Mouse (Mus musculus) liver, adult 2 months (tissue): ENCODE data around the gene Tmem132d. TPM values are rescaled to one million over a fixed set of nuclear protein-coding genes. Genes with fewer than 3 reads are reported as not detected.

ENCODE experiments used
- DNase-seq: peaks from one replicate; pipeline ENCODE4 v3.0.0-alpha.2; 2011; ENCODE audit warnings: low read depth, low spot score; ENCODE audit errors: extremely low read depth
- H3K27ac ChIP-seq: fragments of 200-500 bp; replicated peaks from 2 replicates; pipeline ENCODE4 v1.5.1; 2012; ENCODE audit warnings: low read depth, mild to moderate bottlenecking, control low read depth, inconsistent platforms, low read length; ENCODE audit not compliant: insufficient read depth
- H3K27me3 ChIP-seq: fragments of 200-500 bp; 2 replicates; pipeline ENCODE4 v1.6.1; 2012; ENCODE audit warnings: mild to moderate bottlenecking, moderate library complexity, low read length, inconsistent platforms; ENCODE audit not compliant: control insufficient read depth, insufficient read depth
- H3K36me3 ChIP-seq: fragments of 200-500 bp; 2 replicates; pipeline ENCODE4 v1.6.1; 2012; ENCODE audit warnings: low read length, inconsistent platforms; ENCODE audit not compliant: control insufficient read depth, insufficient read depth
- H3K4me1 ChIP-seq: fragments of 200-500 bp; 2 replicates; pipeline ENCODE4 v1.6.1; 2011; ENCODE audit warnings: low read length; ENCODE audit not compliant: control insufficient read depth, insufficient read depth
- H3K4me3 ChIP-seq: fragments of 200-500 bp; 2 replicates; pipeline ENCODE4 v1.5.1; 2011; ENCODE audit warnings: low read depth, mild to moderate bottlenecking, control low read depth, low read length, moderate library complexity; ENCODE audit not compliant: insufficient read depth
- H3K79me2 ChIP-seq: fragments of 200-500 bp; 2 replicates; pipeline ENCODE4 v1.6.1; 2012; ENCODE audit warnings: inconsistent platforms, mild to moderate bottlenecking, low read length, moderate library complexity; ENCODE audit not compliant: control insufficient read depth, insufficient read depth
- H3K9ac ChIP-seq: fragments of 200-500 bp; 2 replicates; pipeline ENCODE4 v1.6.1; 2012; ENCODE audit warnings: low read depth, mild to moderate bottlenecking, control low read depth, inconsistent platforms, low read length
- CTCF ChIP-seq: fragments of 200-500 bp; IDR thresholded peaks from 2 replicates; pipeline ENCODE4 v1.5.1; 2011; ENCODE audit warnings: low read depth, low read length, control low read depth
- POLR2A ChIP-seq: fragments of 200-500 bp; IDR thresholded peaks from 2 replicates; pipeline ENCODE4 v1.6.1; 2011; ENCODE audit warnings: low read length, control low read depth; ENCODE audit not compliant: insufficient read depth; ENCODE audit errors: extremely low read depth
- WGBS: fragments of 180-500 bp; shearing (Covaris S2); methylation state at CpG from one replicate; pipeline ENCODE4 v1.1.7; 2018; 5-methylcytosine and 5-hydroxymethylcytosine counted together
- polyA plus RNA-seq: library from polyadenylated mRNA; depleted of rRNA; stranded (reverse); fragments of >200 nt; gene quantifications from 2 replicates; pipeline ENCODE4 v1.2.3, GENCODE M21; 2012
- total RNA-seq: library from RNA; depleted of rRNA; stranded (reverse); fragments of >200 nt; gene quantifications from 2 replicates; pipeline ENCODE4 v1.2.3, GENCODE M21; 2014

Gene Tmem132d
- total and polyA plus RNA-seq, 2 experiments = not detected

DNA sequence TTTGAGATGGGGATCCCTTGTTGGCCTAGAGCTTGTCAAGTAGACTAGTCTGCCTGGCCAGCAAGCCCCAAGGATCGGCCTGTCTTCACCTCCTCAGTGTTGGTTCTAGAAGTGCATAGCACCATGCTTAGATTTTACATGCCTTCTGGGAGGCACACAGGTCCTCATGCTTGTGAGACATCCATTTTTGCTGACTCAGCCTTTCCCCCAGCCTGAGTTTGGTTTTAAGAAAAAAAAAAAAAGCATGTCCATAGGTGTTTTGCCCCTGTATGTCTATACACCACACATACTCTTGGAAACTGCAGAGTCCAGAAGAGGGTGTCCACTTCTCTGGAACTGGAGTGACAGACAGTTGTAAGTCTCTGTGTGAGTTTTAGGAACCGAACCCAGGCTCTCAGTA lies 256.6 kb downstream of the Tmem132d start:
- Histone ChIP-seq H3K36me3 (no peaks in the 10 kb centered on the region), H3K79me2 (no peaks in the 10 kb centered on the region), H3K4me1 (no peaks in the 10 kb centered on the region), H3K27me3 (no peaks in the 10 kb centered on the region), H3K27ac (no peak overlapping the region), H3K4me3 (no peak overlapping the region), H3K9ac (no peak overlapping the region)
- WGBS = 86% methylated on average over 2 of the region's 2 CpGs
- no peak for DNase-seq
- TF ChIP-seq CTCF = no peak
- no peak for TF ChIP-seq POLR2A

DNA sequence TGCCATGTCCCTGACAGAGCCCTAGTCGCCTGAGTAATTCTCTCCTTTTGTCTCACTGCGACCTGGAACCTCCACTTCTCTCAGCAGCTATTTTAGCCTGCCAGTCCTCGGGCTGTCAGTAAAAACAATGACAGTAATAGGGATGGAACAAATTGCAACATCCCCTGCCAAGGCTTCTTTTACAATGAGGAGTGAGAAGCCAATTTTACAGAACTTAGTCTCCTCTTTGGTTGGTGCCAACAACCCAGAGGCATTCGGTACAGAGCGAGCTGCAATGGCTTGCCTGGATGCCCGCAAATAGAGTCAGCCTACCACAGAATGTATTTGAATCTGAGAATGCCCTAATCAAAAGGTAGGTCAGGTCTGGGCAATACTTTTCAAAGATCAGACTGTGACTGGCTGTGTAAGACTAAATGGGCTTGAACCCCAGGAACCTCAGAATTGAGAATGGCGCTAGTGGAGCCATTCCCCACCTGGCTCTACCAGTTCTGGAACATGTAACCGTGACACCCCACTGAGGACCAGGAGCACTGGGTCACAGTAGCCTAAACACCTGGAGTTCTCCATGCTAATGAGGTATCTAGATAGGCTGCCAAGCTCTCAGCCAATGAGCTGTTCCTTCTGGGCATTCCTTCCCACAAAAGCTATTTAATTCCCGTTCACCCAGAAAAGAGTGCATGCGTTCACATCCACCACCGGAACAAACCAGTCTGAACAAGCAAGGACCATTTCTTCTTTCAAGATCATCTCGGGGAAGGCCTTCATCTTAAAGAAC lies 273.8 kb downstream of the Tmem132d start:
- no peak overlapping the region for H3K27ac ChIP-seq
- H3K9ac ChIP-seq = no peak overlapping the region
- no peaks in the 10 kb centered on the region for H3K79me2 ChIP-seq
- no peak overlapping the region for H3K4me3 ChIP-seq
- no peaks in the 10 kb centered on the region for H3K27me3 ChIP-seq
- no peaks in the 10 kb centered on the region for H3K36me3 ChIP-seq
- WGBS = 79% methylated on average over 12 of the region's 12 CpGs
- TF ChIP-seq POLR2A (no peak), CTCF (no peak)
- no peak for DNase-seq
- no peaks in the 10 kb centered on the region for H3K4me1 ChIP-seq

DNA sequence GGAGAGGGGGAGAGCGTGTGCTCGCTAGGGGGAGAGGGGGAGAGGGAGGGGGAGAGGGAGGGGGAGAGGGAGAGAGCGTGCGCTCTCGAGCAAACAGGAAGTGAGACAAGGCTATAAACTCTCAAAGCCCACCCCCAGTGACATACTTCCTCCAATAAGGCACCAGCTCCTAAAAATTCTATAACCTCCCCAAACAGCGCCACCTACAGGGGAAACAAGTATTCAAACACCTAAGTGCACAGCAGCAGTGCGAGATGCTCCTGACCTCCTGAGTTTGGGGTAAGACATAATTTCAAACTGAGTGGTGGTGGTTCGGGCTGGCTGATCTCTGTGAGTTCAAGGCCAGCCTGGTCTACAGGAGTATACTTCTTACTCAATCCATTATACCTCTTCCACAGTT lies 281.4 kb downstream of the Tmem132d start:
- Histone ChIP-seq H3K4me3 (no peak overlapping the region), H3K36me3 (no peaks in the 10 kb centered on the region), H3K27ac (no peak overlapping the region), H3K27me3 (no peaks in the 10 kb centered on the region), H3K9ac (no peak overlapping the region), H3K79me2 (no peaks in the 10 kb centered on the region), H3K4me1 (no peaks in the 10 kb centered on the region)
- DNase-seq = no peak
- WGBS = 83% methylated on average over 8 of the region's 8 CpGs
- TF ChIP-seq CTCF = no peak
- no peak for TF ChIP-seq POLR2A

DNA sequence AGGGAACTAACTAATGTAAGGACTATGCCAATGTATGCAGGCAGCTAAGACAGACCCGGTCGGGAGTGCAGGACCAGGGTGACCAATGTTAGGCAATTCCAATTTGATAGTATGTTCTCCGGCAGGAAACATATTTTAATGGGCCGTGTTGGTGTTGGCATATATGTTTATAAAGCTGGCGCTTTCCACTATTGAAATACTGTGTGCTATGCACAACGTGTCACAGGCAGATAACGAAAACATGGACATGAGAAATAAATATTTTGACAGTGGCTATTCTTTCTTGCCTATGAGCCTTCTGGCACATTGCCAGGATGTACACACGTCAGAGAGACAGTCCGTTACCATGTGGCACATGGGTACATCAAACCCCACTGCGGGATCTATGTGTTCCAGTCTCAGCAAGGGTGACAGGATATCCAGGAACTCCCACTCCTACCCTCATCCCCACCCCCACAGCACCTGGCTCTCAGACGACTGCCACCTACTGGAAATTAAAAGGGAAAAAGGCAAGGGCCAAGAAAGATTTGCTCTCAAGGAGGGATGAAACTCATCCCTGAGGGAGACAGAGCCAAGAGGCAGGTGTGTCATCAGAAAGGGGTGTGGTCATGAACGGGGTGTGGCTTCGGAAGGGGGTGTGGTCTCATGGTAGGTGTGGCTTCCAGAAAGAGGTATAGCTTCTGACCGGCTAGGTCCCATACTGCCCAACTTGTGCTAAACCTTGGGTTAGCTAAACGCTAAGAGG lies 285.8 kb downstream of the Tmem132d start:
- Histone ChIP-seq H3K36me3 (no peaks in the 10 kb centered on the region), H3K79me2 (no peaks in the 10 kb centered on the region), H3K4me3 (no peak overlapping the region), H3K9ac (no peak overlapping the region), H3K27me3 (no peaks in the 10 kb centered on the region), H3K4me1 (no peaks in the 10 kb centered on the region), H3K27ac (no peak overlapping the region)
- DNase-seq = no peak
- WGBS = 84% methylated on average over 15 of the region's 15 CpGs
- no peak for TF ChIP-seq CTCF
- no peak for TF ChIP-seq POLR2A

DNA sequence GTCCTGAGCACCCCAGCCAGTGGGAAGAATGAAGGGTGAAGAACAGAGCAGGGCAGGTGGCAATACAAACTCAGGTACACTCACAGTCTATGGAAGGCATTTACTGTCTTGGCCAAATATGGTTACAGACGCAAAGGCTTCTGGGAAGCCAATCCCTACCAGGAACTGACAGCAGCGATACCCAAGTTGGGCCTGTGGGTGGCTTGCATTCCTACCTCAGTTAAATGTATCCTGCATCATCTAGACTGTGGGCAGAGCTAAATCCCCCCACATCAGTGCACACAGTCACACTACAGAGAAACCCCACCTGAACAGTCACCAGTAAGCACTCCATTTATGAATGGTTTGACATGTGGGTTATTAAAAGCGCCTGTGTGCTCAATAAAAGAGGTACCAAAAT lies 288.1 kb downstream of the Tmem132d start:
- 80% methylated on average over 3 of the region's 3 CpGs for WGBS
- Histone ChIP-seq H3K27me3 (no peaks in the 10 kb centered on the region), H3K4me3 (no peak overlapping the region), H3K79me2 (no peaks in the 10 kb centered on the region), H3K36me3 (no peaks in the 10 kb centered on the region), H3K9ac (no peak overlapping the region), H3K27ac (no peak overlapping the region), H3K4me1 (no peaks in the 10 kb centered on the region)
- DNase-seq = no peak
- TF ChIP-seq POLR2A = no peak
- TF ChIP-seq CTCF = no peak

DNA sequence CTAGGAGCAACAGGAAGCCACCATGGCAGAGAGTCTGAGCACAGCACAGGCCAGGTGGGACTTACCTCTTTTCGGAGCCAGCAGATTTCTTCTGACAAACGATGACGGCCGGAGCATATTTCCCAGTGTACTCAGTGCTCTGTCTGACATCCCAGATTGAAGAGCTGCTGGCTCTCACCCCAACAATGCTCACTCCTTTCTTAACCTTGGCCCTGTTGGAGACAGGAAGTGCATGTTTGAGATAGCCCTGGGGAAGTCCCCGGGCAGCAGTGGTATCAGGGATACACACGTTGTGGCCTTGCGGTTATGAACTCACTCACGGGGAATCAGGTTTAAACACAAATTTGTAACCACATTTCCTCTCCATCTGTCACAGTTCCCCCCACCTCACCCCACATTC lies 296.1 kb downstream of the Tmem132d start:
- WGBS = 73% methylated on average over 8 of the region's 8 CpGs
- Histone ChIP-seq H3K4me1 (no peaks in the 10 kb centered on the region), H3K27ac (no peak overlapping the region), H3K9ac (no peak overlapping the region), H3K36me3 (no peaks in the 10 kb centered on the region), H3K27me3 (no peaks in the 10 kb centered on the region), H3K79me2 (no peaks in the 10 kb centered on the region), H3K4me3 (no peak overlapping the region)
- no peak for DNase-seq
- no peak for TF ChIP-seq CTCF
- TF ChIP-seq POLR2A = no peak
